Mouse (Mus musculus) right cerebral cortex, postnatal 14 days (tissue): ENCODE results near the gene Dnmt3l.
A peak's percentile ranks its signal among the peaks of the same experiment; 100 is the strongest.
"Not testable (repeated sequence)": the region's sequence is repeated elsewhere in the genome, so short reads cannot be mapped to it uniquely, and the experiment has no call there.

Experiments
- DNase-seq: peaks from one replicate; pipeline ENCODE4 v3.0.0; 2022

Dnmt3l gene

DNA sequence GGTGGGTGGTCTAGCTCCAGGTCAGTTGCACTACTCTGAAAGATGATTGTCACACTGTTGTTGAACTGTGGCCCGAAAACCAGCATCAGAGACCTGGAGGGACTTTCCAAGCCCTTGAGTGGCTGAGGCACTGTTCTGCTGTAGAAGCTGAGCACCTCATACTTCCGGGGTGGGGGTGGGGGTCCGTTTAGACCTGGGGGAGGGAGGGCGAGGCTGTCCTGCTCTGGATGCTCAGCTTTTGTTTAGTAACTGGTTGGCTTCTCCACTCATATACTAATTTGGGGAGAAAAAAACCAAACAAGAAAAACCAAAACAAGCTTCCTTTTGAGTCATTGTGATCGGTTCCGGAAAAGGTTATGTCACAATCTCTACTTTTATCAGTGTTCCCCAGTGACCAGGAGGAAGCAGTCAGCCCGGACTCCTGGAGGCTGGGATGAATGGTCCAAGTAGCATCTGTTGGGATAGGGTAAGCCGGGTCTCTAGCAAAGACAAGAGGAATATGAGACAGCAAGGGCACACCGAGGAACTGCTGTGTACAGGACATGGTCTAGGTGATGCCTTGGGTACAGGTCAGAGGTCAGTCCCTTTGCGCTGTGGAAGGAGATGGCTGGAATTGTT lies 44.8 kb downstream of the Dnmt3l start:
- no peak for DNase-seq

DNA sequence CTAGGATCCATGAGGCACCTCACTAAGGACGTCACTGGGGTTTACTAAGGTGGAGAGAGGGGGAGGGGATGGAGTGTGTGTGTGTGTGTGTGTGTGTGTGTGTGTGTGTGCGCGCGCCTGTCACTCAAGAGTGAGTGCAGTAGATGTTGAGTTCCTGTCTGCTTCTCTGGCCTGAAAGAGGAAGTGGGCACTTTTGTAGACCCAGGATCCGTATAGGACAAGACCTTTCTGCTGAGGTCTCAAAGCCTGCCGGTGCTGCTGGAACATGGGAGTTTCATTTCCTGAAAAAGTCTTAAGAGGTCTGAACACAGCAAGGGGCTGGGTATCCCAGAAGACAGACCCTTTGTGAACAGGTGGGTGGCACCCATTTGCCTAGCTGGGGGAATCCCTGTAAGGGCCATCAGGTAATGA lies 45.4 kb downstream of the Dnmt3l start:
- no peak for DNase-seq

DNA sequence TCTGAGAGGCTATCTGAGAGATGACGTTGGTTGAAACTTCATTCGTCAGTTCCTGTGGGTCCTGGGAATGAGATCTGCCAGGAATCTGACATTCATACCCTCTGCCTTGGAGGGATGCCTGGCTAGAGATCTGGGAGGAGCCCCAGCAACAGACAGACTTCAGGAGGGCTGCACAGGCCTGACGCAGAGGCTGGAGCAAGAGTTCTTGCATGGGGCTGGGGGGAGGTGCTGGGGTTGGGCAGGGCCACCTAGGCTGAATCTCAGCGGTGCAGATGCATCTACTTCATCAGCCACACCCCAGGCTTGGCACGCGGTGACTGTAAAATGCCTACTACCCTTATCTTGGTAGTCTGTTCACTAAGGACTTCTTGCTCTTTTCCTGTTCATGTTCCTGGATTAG lies 48.5 kb downstream of the Dnmt3l start:
- DNase-seq: no peak

DNA sequence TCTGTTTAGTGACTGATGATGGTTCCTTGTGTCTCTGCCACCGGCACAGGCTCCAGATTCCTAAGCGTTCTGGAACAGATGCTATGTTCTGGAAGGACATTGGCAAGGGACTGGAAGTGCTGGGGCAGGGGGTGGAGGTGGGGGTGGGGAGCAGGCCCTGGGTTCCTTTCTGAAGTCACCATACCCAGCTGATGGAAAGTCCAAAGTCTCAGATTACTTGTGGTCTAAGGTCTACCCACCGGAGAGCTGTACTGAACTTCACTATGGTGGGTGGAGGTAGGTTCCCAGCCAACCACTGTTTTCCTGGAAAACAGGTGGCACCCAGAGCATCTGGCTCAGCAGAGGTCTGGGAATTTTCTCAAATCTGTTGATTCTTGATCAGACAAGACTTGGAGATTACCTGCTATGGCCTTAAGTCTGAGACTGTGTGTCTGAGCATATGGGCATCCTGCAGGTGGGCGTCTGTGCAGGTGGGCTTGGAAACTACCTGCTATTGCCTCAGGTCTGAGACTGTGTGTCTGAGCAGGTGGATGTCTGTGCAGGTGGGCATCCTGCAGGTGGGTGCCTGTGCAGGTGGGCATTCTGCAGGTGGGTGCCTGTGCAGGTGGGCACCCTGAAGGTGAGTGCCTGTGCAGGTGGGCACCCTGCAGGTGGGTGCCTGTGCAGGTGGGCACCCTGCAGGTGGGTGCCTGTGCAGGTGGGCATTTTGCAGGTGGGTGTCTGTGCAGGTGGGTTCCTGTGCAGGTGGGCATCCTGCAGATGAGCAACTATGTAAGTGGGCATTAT lies 49.2 kb downstream of the Dnmt3l start:
- no peak for DNase-seq

DNA sequence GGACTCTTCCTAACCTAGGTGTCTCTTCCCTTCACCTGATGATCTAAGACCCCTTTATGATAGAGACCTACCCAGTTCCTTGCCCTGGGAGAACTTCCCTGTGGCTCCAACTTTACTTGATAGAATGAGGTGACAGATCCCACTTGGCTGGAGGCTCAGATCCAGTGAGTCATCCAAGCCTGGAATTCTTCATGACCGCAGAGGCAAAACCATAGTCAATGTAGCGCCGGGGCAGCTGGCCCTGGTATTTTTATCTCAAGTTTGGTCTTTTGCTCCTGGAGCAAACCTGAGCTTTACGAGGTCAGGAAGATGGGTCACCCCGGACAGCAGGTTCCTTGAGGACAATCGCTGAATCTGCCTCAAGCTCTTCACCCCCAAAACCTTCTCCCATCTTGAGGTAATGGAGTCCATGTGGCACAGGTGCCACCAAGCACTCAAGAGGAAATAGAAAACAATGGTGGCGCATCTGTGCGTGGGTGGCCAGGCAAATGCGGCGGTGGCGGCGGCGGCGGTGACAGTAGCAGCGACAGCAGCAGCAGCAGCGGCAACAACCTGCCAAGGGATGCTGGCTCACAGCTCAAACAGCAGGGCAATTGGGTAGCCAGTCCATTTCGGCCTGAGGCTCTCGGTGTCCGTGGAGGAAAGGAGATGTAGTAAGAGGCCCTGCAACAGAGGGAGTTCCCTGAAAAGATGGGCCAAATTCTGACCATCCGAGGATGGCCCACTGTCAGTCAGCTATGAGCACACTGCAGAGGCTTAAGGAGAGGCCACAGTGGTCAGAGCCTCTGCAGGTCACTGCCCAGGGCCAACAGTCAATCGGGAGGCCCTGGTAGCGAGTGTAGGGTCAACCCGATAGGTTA lies 50.3 kb downstream of the Dnmt3l start:
- DNase-seq: no peak

DNA sequence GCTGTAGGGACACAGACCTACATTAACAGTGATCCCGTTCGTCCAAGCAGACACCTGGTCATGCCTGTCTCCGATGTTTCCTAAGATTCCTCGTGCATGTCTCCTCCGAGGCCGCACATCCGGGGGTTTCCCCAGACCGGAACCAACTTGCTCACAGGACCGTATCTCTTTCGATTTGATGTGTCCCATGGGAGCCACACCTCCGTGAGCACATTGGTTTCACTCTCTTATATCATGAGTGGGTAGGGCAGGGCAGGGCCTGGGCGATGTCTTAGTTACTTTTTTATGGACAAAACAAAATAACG lies 50.9 kb downstream of the Dnmt3l start:
- no peak for DNase-seq

DNA sequence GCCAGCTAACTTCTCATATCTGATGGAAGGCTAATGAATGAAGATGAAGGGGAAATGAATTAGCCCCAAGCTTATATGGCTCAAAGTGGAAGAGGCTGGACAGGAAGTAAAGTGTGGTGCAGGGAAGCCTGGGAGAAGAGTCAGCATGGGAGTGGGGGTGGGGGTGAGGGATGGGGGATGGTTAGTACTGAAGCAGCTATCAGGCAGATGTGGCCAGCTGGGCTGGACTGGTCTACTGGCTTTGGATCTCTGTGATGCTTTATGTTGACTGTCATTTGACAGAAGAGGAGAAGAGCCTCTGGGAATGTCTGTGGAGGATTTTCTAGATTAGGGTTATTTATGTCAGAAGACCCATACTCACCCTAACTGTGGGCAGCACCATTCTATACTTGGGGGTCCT lies 53.5 kb downstream of the Dnmt3l start:
- DNase-seq: no peak

DNA sequence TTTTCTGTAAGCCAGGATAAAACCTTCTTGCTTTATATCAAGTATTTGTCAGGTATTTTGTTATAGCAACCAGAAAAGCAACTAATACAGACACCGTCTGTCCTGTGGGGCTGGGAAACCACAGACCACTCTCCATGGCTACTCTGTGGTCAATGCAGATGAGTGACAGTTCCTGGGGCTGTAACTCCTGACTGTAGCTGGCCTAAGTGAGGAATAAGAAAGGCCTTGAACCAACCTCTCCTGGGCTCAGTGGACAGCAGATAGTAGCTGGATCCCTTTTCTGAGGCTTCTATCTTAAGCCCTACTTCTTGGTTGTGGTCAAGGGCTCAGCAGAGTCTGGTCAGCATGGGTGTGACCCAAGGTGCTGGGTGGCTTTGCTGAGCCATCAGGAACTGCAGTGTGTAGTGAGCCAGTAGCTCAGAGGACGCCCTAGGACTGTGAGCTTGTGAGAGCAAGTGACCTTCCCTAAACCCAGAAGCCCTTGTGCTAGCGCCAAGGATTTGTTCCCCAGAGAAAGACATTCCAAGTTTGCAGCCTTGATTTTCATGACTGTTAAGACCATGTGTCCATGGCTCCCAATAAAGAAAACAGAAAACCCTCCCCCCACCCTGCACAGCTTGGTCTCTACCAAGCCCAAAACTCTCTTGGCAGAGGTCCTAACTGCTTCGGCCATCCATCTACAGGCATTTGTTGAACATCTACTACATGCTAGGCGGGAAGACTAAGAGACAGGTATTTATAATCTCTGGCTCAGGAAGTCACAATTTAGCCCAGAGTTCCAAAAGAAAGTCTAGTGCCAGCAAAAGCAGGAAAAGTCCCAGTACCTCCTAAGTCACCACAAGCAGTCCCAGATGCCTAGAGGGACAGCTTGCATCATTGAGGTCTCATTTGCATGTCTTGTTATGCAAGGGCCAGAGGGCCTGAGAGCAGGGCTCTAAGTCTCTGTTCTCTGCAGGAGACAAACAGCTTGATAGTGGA lies 54.5 kb downstream of the Dnmt3l start:
- no peak for DNase-seq

DNA sequence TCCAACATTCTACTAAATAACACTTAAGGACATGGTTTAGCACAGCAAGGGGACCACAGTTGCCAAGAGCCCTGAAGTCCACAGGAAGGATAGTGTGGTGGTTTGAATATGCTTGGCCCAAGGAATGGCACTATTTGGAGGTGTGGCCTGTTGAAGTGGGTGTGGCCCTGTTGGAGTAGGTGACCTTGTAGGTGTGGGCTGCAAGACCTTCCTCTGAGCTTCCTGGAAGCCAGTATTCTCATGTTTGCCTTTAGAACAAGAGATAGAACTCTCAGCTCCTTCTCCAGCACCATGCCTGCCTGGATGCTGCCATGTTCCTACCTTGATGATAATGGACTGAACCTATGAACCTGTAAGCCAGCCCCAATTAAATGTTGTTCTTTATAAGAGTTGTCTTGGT lies 58.1 kb downstream of the Dnmt3l start:
- DNase-seq: not testable (repeated sequence)

DNA sequence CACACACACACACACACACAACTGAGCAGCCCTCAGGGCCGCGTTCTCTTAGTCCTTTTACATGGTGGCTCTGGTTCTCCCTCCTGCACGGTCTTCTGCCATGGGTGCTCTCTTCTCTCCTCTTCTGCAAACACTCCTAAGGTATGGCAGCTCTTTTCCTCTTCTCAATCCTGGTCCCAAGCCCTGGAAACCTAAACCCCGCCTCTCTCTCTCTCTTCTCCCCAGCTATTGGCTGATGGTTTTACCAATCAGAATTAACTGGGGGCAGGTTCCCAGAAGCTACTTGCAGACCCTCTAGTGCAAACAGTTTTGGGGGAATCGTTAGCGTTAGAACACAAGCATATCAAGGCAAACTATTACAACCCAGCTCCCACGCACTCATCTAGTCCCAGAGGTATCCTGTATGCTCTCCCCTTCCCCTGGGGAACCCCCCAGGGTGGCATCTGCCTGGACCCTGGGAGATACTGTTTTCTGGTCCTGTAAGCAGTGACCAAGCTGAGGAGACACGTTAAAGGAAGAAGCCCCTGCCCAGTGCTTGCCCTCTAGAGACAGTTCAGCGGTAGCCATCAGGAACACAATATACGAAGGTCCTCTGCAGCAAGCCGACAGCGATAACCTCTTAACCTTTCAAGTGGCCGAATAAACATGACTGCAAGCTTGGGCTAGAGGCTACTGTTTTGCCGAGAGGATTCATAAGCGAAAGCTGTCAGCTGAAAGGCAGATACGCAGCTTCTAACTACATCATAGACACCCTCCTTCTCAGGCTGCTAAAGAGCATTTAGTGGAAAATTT lies 59.4 kb downstream of the Dnmt3l start:
- DNase-seq: no peak

DNA sequence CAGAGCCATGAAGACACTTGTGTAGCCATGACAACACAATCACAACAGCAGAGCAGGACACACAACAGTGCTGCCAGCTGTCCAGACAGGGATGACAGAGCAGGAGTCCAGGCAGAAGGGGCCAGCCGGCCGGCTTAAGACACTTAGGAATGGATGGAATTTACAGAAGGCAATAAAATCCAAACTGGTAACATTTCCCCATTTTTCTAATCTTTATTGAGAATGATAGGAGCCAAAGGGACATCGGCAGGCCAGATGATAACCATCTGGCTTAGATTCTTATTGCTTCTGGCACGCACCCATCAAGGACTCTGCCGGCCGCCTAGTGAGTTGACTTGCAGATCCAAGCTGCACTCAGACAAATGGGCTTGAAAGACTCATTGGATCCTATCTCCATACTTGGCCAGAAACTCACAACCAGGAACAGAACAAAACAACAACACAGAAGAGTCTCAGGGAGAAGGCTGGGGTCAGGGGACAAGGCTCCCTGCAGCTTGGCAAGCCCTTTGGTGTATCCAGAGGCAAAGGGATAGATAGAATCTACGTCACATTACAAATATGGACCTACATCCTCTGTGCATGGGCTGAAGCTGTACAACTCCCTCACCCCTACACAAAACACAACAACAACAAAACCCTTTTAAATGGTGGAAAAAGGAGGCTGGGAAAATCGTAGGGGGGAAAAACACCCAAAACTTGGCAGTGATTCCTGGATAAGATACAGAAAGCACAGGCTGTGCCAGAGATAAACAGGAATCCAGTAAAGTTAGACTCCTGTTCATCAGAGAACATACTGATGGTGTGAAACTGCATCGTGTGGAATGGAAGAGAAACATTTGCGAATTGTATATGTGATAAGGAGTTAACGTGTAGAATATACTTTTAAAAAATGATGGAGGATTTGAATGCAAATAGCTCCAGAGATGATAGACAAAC lies 63.1 kb downstream of the Dnmt3l start:
- DNase-seq: no peak

DNA sequence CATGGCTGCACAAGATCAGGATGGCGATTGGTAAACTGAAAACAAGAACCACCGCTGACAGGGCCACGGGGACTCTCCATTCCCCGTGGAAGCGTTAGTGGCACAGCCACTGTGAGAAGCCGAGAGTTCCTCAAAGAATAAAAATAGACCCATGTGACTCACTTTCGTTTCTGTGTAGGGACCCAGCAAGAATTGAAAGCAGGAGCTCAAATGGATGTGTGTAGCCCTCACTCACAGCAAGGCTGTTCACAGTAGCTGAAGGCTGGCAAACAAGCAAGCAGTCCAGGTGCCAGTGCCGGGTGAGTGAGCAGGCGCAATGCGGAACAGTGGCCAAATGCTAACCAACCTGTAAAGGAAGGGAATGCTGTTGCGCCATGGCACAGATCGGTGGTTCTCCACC lies 63.8 kb downstream of the Dnmt3l start:
- DNase-seq: peak; percentile 18
